Comparison of ENCODE assay signal across 8 mouse cellular contexts in genomic region chr2:156278226-156279017, GRCm38 (mm10). TPM values are rescaled to one million over a fixed set of nuclear protein-coding genes. Genes with fewer than 3 reads are reported as not detected.
A peak's percentile ranks its signal among the peaks of the same experiment; 100 is the strongest.
DNase-seq lines count a peak whose midpoint lies in the region; ATAC-seq and TF ChIP-seq lines count a peak whose summit lies in the region.

No protein-coding gene starts in this region.

- peak; percentile 75 for DNase-seq in c-Kit-positive CD71-positive TER-119-positive erythroid progenitor cells, embryonic 14.5 days (ENCODE audit: low spot score)
- peak; percentile 90 for DNase-seq in forebrain, embryonic 14.5 days (ENCODE audit: low spot score)
- peak; percentile 89 for DNase-seq in heart, postnatal 10 days
- DNase-seq in kidney, postnatal 4 days, result peak; percentile 86 to 91
- DNase-seq in neural tube, embryonic 11.5 days (ENCODE audit: low spot score), result peak; percentile 77
- peak; percentile 86 for DNase-seq in stomach, postnatal 0 days (ENCODE audit: low spot score)

- intact Hi-C loops in heart, postnatal 10 days (cut with DNase I), result loop anchor here (2.0 kb wide), 1 partner anchor 316 kb away; no protein-coding TSS in a partner anchor

- H3K36me3 ChIP-seq in ES-Bruce4 (ENCODE audit: control insufficient read depth, insufficient read depth, low read length, poor library complexity, severe bottlenecking), result peaks cover 25% of the 10 kb centered on the region
- H3K36me3 ChIP-seq in forebrain, embryonic 14.5 days (ENCODE audit: control insufficient read depth, insufficient read depth, low read length), result peaks cover 29% of the 10 kb centered on the region
- H3K36me3 ChIP-seq in liver, embryonic 15.5 days (replicated peaks), result peaks cover 17% of the 10 kb centered on the region; the same call in 1 of the 2 replicates
- H3K36me3 ChIP-seq in neural tube, embryonic 11.5 days (ENCODE audit: control insufficient read depth, insufficient read depth, low read length), result no peaks in the 10 kb centered on the region
- H3K36me3 ChIP-seq in stomach, postnatal 0 days (ENCODE audit: control insufficient read depth, insufficient read depth, low read length), result peaks cover 7% of the 10 kb centered on the region

- H3K4me2 ChIP-seq in forebrain, embryonic 14.5 days (ENCODE audit: low read length), result no peak overlapping the region
- no peak overlapping the region for H3K4me2 ChIP-seq in liver, embryonic 15.5 days
- no peak overlapping the region for H3K4me2 ChIP-seq in neural tube, embryonic 11.5 days (ENCODE audit: low read depth)
- H3K4me2 ChIP-seq in stomach, postnatal 0 days (replicated peaks; ENCODE audit: low read depth), result no peak overlapping the region

- peak; percentile 57 for ATAC-seq in forebrain, embryonic 14.5 days
- peak; percentile 63 for ATAC-seq in liver, embryonic 15.5 days (ENCODE audit: insufficient read depth)
- ATAC-seq in neural tube, embryonic 11.5 days (ENCODE audit: insufficient read depth, low FRiP score, low TSS enrichment), result no peak
- ATAC-seq in stomach, postnatal 0 days (ENCODE audit: low FRiP score, low TSS enrichment), result peak; percentile 88

- H3K4me3 ChIP-seq in ES-Bruce4 (ENCODE audit: low read depth, low read length), result no peak overlapping the region
- no peak overlapping the region for H3K4me3 ChIP-seq in forebrain, embryonic 14.5 days (ENCODE audit: low read depth, low read length)
- no peak overlapping the region for H3K4me3 ChIP-seq in liver, embryonic 15.5 days (replicated peaks)
- no peak overlapping the region for H3K4me3 ChIP-seq in neural tube, embryonic 11.5 days (ENCODE audit: low read depth, low read length)
- no peak overlapping the region for H3K4me3 ChIP-seq in stomach, postnatal 0 days (ENCODE audit: low read depth, low read length)

- H3K9me3 ChIP-seq in ES-Bruce4 (replicated peaks; ENCODE audit: control insufficient read depth, insufficient read depth, low read length, poor library complexity, severe bottlenecking), result no peaks in the 10 kb centered on the region
- H3K9me3 ChIP-seq in forebrain, embryonic 14.5 days (replicated peaks; ENCODE audit: control insufficient read depth, low read length), result no peaks in the 10 kb centered on the region
- H3K9me3 ChIP-seq in liver, embryonic 15.5 days (replicated peaks), result no peaks in the 10 kb centered on the region
- no peaks in the 10 kb centered on the region for H3K9me3 ChIP-seq in neural tube, embryonic 11.5 days (ENCODE audit: control insufficient read depth, low read length)
- H3K9me3 ChIP-seq in stomach, postnatal 0 days (ENCODE audit: control insufficient read depth, low read length), result no peaks in the 10 kb centered on the region

- H3K4me1 ChIP-seq in ES-Bruce4 (ENCODE audit: control insufficient read depth, insufficient read depth, low read length), result no peaks in the 10 kb centered on the region
- H3K4me1 ChIP-seq in forebrain, embryonic 14.5 days (ENCODE audit: control insufficient read depth, insufficient read depth, low read length), result no peaks in the 10 kb centered on the region
- H3K4me1 ChIP-seq in liver, embryonic 15.5 days (replicated peaks), result peaks cover 9% of the 10 kb centered on the region
- no peaks in the 10 kb centered on the region for H3K4me1 ChIP-seq in neural tube, embryonic 11.5 days (ENCODE audit: control insufficient read depth, insufficient read depth, low read length)
- 0 out of 2 replicates have a peak, but pooled peaks cover 3% of the 10 kb centered on the region for H3K4me1 ChIP-seq in stomach, postnatal 0 days (replicated peaks; ENCODE audit: control insufficient read depth, insufficient read depth)

- peak; percentile 63 for TF ChIP-seq CTCF in ES-Bruce4 (IDR thresholded peaks at IDR 0.05; ENCODE audit: low read depth, low read length)
- TF ChIP-seq CTCF in stomach, postnatal 0 days (IDR thresholded peaks at IDR 0.05; ENCODE audit: low read depth), result peak; percentile 96

- TF ChIP-seq POLR2A in ES-Bruce4 (IDR thresholded peaks at IDR 0.05; ENCODE audit: insufficient read depth, low read length), result no peak

- no peaks in the 10 kb centered on the region for H3K27me3 ChIP-seq in ES-Bruce4 (ENCODE audit: control insufficient read depth, insufficient read depth, low read length, poor library complexity, severe bottlenecking)
- no peaks in the 10 kb centered on the region for H3K27me3 ChIP-seq in forebrain, embryonic 14.5 days (replicated peaks; ENCODE audit: control insufficient read depth, insufficient read depth, low read length)
- H3K27me3 ChIP-seq in liver, embryonic 15.5 days, result no peaks in the 10 kb centered on the region
- no peaks in the 10 kb centered on the region for H3K27me3 ChIP-seq in neural tube, embryonic 11.5 days (ENCODE audit: control insufficient read depth, insufficient read depth, low read length)
- H3K27me3 ChIP-seq in stomach, postnatal 0 days (ENCODE audit: control insufficient read depth, insufficient read depth, low read length), result no peaks in the 10 kb centered on the region

- WGBS in forebrain, embryonic 14.5 days, result 79% methylated on average over 4 of the region's 4 CpGs
- 18% methylated on average over 4 of the region's 4 CpGs for WGBS in liver, embryonic 15.5 days (ENCODE audit: insufficient replicate concordance)
- WGBS in neural tube, embryonic 11.5 days, result 79% methylated on average over 4 of the region's 4 CpGs
- WGBS in stomach, postnatal 0 days, result 39% methylated on average over 4 of the region's 4 CpGs

- no peak overlapping the region for H3K9ac ChIP-seq in ES-Bruce4 (ENCODE audit: low read depth, poor library complexity, severe bottlenecking)
- H3K9ac ChIP-seq in forebrain, embryonic 14.5 days (ENCODE audit: low read length), result no peak overlapping the region
- no peak overlapping the region for H3K9ac ChIP-seq in liver, embryonic 15.5 days
- H3K9ac ChIP-seq in neural tube, embryonic 11.5 days (ENCODE audit: low read length), result no peak overlapping the region
- no peak overlapping the region for H3K9ac ChIP-seq in stomach, postnatal 0 days (ENCODE audit: low read length)

- no peak overlapping the region for H3K27ac ChIP-seq in ES-Bruce4 (ENCODE audit: insufficient read depth, low read length)
- peak overlapping the region; percentile 45; the same call in 1 of the 2 replicates for H3K27ac ChIP-seq in forebrain, embryonic 14.5 days (ENCODE audit: low read depth, low read length)
- no peak overlapping the region for H3K27ac ChIP-seq in liver, embryonic 15.5 days (replicated peaks)
- H3K27ac ChIP-seq in neural tube, embryonic 11.5 days (ENCODE audit: low read depth, low read length), result no peak overlapping the region
- H3K27ac ChIP-seq in stomach, postnatal 0 days (replicated peaks), result peak overlapping the region; percentile 49; the same call in 1 of the 2 replicates

- TF ChIP-seq EP300 in ES-Bruce4 (IDR thresholded peaks at IDR 0.05; ENCODE audit: insufficient read depth, low read depth, low read length), result no peak
- no peak for TF ChIP-seq EP300 in stomach, postnatal 0 days (optimal IDR thresholded peaks at IDR 0.05)

RNA-seq across cellular contexts. Expression of gene Cnbd2, which starts 33.7 kb away (rescaled TPM):
- 4.8 and 6.5 TPM in 2 replicates for polyA plus RNA-seq in ES-Bruce4 (2011; ENCODE audit: insufficient read depth, insufficient read length, low read depth, missing spikeins)
- polyA plus RNA-seq in forebrain, embryonic 14.5 days (2014; fragmentation: Nextera tagmentation; extraction: Ambion mirVana), result 4.8 and 4.9 TPM in 2 replicates
- 1 to 10 TPM in 1 of 2 experiments, under 1 TPM in 1; 0.81 to 1.1 TPM for total RNA-seq in heart, postnatal 10 days (2021)
- polyA plus RNA-seq in liver, embryonic 15.5 days (2015; fragmentation: Nextera tagmentation; extraction: Ambion mirVana), result 1.9 and 2.0 TPM in 2 replicates
- polyA plus RNA-seq in neural tube, embryonic 11.5 days (2014; fragmentation: Nextera tagmentation; extraction: Ambion mirVana), result 3.1 and 3.2 TPM in 2 replicates
- polyA plus RNA-seq in stomach, postnatal 0 days (2015; fragmentation: Nextera tagmentation; extraction: Ambion mirVana), result 6.1 and 6.3 TPM in 2 replicates

RNA-seq across cellular contexts. Expression of gene Scand1, which starts 34.1 kb away (rescaled TPM):
- polyA plus RNA-seq in ES-Bruce4 (2011; ENCODE audit: insufficient read depth, insufficient read length, low read depth, missing spikeins), result 20.1 and 20.5 TPM in 2 replicates
- polyA plus RNA-seq in forebrain, embryonic 14.5 days (2014; fragmentation: Nextera tagmentation; extraction: Ambion mirVana), result 67.2 and 67.3 TPM in 2 replicates
- 10 to 100 TPM; 85.3 to 96.6 TPM for total RNA-seq in heart, postnatal 10 days (2021)
- 26.3 and 28.5 TPM in 2 replicates for polyA plus RNA-seq in liver, embryonic 15.5 days (2015; fragmentation: Nextera tagmentation; extraction: Ambion mirVana)
- polyA plus RNA-seq in neural tube, embryonic 11.5 days (2014; fragmentation: Nextera tagmentation; extraction: Ambion mirVana), result 63.0 and 63.8 TPM in 2 replicates
- polyA plus RNA-seq in stomach, postnatal 0 days (2015; fragmentation: Nextera tagmentation; extraction: Ambion mirVana), result 116 TPM in 2 replicates

Comparison
In these comparisons a context has a peak if more than half of its experiments do, and no peak if none do; other contexts are left out.
1. H3K27ac ChIP-seq: peak in forebrain, embryonic 14.5 days (single experiment) and stomach, postnatal 0 days (single experiment); none in ES-Bruce4 (single experiment), liver, embryonic 15.5 days (single experiment) and neural tube, embryonic 11.5 days (single experiment).
2. Peak in every context shown above with its lines, with median percentiles within 50 percentile points of each other: DNase-seq.